Mouse (Mus musculus) thymus, adult 2 months (tissue): ENCODE measurements around the gene Cmc1.

Experiments
- CTCF ChIP-seq: fragments of 200-500 bp; IDR thresholded peaks from 2 replicates; pipeline ENCODE4 v1.5.1; 2012; ENCODE audit warnings: mild to moderate bottlenecking, control low read depth, low read length, moderate library complexity, borderline replicate concordance; ENCODE audit not compliant: control insufficient read depth, poor library complexity, insufficient read depth; ENCODE audit errors: extremely low read depth
- POLR2A ChIP-seq: fragments of 200-500 bp; IDR thresholded peaks from 2 replicates; pipeline ENCODE4 v1.6.1; 2012; ENCODE audit warnings: mild to moderate bottlenecking, low read length, control low read depth, moderate library complexity; ENCODE audit not compliant: control insufficient read depth, poor library complexity, insufficient read depth; ENCODE audit errors: extremely low read depth

GRCm38 (mm10) chr9:118168544-118168943 is 18.6 kb upstream of the Cmc1 start:
- TF ChIP-seq CTCF (no peak), POLR2A (no peak)
